Mouse (Mus musculus) liver, adult 2 months (tissue): ENCODE results near the gene Sh2d6.

Source experiments
- CTCF ChIP-seq: fragments of 200-500 bp; IDR thresholded peaks from 2 replicates; pipeline ENCODE4 v1.5.1; 2011; ENCODE audit warnings: low read depth, low read length, control low read depth
- POLR2A ChIP-seq: fragments of 200-500 bp; IDR thresholded peaks from 2 replicates; pipeline ENCODE4 v1.6.1; 2011; ENCODE audit warnings: low read length, control low read depth; ENCODE audit not compliant: insufficient read depth; ENCODE audit errors: extremely low read depth

DNA sequence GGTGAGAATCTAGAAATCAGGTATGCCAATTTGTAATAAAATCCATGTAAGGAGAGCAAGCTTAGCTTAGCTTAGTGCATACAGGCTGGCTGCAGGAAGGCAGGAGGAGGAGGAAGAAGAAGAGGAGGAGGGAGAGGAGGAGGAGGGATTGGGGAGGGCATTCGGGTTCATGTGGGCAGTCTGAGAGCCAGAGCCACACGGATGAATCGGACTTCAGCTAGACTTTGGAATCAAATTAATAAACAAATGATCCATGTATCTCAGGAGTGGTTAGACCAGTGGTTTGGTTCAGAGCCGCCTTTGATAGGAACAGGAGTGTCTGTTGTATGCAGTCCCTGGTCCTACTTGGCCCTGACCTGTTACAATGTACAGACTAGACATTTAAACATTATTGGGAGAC lies 36.6 kb downstream of the Sh2d6 start:
- TF ChIP-seq CTCF (no peak), POLR2A (no peak)
